Mouse (Mus musculus) left cerebral cortex, postnatal 14 days (tissue): Measurements from ENCODE around the gene Szrd1. TPM values are rescaled to one million over a fixed set of nuclear protein-coding genes. Genes with fewer than 3 reads are reported as not detected.
"Not testable (repeated sequence)": the region's sequence is repeated elsewhere in the genome, so short reads cannot be mapped to it uniquely, and the experiment has no call there.

Experiments
- DNase-seq, 2 experiments: peaks; one replicate each; pipeline ENCODE4 v3.0.0; 2021 to 2022; ENCODE audit warnings: low spot score in 2 of 2, mixed read lengths in 1 of 2
- intact Hi-C: fragments of 180-260 bp; cut with DNase I; formaldehyde crosslinking; loops from one replicate; pipeline ENCODE4 v1.15.1; 2025
- total RNA-seq, 2 experiments: library from RNA; stranded (reverse); gene quantifications; 2 replicates each; pipeline ENCODE4 v1.2.3; 2021

Gene Szrd1
- total RNA-seq, 2 experiments from 2014 or later, result 43.8 to 48.6 TPM

DNA sequence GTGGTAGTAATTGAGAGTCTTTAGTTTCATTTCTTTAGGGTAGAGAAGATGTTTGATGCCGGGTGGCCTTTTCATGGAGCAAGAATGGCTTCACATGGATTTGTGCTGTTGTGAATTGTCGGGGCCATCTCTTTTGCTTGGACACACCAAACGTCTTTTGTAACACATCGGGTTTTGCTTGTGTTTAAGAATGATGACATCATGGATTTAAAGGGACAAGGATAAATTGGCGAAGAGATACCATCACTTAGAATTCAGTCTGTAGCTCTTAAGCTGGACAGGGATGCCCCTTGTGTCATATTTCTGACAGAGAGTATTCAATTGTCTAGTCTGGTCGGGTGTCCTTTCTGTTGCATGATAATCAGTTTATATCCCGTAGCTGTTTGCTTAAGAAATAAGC lies 9.5 kb upstream of the Szrd1 start:
- no peak for DNase-seq
- intact Hi-C loops, result loop anchor here (5.0 kb wide), 2 partner anchors 53 to 213 kb away; no protein-coding TSS in a partner anchor

DNA sequence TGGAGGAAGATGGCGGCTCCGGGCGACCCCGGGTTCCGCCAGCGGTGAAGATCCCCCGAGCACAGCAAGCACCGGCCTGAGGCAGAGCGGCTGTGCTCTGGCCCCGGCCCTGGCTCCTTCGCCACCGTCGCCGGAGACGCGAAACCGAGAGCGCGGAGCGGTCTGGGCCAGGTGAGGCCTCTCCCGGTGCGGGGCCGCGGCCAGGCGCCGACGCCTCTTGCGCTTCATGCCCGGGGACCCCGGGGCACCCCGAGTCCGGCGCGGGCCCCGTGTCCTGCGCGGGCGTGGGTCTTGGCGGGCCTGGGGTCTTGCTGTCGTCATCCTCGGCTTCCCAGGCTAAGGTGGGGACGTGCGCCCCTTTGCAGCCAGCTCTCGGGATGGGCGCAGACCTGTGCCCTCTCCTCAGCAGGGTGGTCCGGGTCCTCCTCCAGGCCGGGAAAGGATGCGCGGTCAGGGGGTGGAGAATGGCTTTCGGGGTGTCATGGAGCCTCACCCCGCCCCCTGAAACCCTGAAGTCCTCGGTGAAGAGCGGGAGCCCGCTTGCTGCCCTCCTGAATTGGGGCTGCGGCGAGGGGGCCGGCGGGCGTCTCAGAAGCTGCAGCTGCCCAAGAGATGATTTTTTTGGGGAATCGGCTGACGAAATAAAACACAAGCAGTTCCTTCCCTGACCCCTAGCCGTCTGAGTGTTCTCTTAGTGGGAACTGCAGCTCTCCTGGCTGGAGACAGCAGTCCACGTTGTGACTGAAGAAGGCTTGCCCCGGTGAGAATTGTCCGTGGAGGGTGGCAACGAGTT lies 8.6 kb upstream of the Szrd1 start:
- intact Hi-C loops, result loop anchor here (5.0 kb wide), 2 partner anchors 54 to 214 kb away; no protein-coding TSS in a partner anchor
- peak in 1 of 2 experiments; percentile 28 for DNase-seq

DNA sequence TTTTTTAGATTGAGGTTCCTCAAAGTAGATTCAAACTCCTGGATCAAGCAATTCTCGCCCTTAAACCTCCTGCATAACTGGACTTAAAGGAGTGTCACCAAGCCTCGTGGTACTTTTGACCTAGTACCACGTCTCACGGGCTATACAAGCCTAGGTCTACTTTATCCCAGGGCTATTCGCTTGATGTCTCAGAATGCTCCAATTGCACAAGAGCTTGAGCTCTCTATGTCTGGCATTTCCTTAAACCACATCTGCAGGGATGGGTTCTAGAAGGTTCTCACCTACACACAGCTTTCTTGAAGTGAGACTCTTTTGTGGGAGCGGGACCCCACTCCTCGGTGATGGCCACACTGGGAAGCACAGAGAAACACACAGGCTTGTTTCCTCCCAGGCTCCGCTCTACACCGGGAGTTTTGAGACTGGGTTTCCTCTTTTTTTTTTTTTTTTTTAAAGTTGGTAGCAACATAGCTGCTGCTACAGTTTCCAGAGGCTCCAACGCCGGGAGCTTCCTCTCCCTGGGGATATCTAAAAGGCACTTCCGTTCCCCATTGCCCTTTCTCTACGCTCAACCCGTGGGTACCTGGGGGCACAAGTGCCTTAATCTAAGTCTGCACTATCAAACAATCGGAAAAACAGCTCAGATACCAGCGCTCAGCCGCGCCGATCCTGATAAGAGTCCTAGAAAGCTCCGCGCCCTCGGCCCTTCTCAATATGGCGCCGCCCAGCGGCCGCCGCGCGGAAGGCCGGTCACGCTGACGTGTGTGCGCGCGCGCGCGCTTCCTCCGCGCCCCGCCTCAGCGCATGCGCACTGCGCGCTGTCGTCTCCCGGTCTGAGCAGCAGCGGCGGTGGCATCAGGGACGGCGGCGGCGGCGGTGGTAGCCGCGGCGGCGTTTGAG lies 7.8 kb upstream of the Szrd1 start, which contains the start of gene Fbxo42:
Fbxo42 (plus strand) TSS at position 802 of the 897 bp plus-strand sequence.
- intact Hi-C loops, result loop anchor here (2.0 to 5.0 kb wide), 3 partner anchors 25 to 215 kb away; no protein-coding TSS in a partner anchor
- DNase-seq, result peak; percentile 93 to 96

DNA sequence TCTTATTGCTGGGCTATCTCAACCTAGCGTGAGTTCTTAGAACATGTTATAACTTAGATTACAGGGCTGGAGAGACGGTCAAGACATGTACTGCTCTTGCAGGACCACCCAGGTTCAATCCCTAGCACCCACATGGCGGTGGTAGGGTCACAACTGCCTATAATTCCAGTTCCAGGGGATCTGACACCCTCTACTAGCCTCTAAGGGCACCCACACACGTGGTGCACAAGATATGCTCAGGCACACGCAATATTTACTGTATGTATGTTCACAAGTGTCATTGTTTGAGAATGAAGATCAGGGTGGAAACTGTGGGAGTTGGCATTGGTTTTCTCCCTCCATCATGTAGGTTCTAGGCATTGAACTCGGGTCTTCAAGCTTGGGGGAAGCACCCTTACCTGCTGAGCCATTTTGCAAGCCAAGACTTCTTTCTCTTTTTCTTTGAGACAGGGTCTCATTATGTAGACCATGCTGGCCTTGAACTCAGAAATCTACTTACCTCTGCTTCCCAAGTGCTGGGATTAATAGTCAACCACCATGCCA lies 7.0 kb upstream of the Szrd1 start:
- intact Hi-C loops, result loop anchor here (2.0 to 5.0 kb wide), 3 partner anchors 26 to 216 kb away; no protein-coding TSS in a partner anchor
- DNase-seq, result no peak

DNA sequence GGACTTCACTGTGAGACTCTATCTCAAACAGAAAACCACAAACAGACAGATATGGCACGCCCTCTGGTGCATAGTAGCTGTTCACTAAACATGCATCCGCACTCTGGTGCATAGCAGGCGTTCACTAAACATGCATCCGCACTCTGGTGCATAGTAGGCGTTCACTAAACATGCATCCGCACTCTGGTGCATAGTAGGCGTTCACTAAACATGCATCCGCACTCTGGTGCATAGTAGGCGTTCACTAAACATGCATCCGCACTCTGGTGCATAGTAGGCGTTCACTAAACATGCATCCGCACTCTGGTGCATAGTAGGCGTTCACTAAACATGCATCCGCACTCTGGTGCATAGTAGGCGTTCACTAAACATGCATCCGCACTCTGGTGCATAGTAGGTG lies 5.5 kb upstream of the Szrd1 start:
- not testable (repeated sequence) for DNase-seq
- intact Hi-C loops, result loop anchor here (5.0 kb wide), 2 partner anchors 57 to 217 kb away; no protein-coding TSS in a partner anchor

DNA sequence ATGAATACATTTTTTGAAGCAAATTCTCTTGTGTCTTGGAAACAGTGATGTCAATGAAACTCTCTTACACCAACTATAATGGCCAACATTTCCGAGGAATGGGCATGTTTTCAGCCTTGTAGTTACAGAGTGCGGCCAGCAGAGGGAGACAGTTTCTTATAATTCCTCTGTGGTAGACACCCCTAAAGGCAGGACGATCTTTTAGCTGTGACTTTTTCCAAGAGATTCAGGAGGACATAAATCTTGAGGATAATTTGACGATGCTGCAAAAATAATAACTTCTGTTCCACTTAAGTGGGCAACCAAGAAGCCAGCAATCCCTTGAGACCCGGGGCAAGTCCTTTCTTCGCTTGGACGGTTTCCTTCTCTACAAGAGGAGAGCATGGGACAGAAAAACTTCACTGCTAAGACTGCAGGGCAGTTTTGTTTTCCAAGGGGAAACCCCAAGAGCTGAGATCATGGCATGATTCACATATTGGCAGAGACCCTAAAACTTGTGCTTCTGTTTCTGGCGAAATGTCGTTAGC lies 2.8 kb upstream of the Szrd1 start:
- DNase-seq, result peak; percentile 83 to 84
- intact Hi-C loops, result loop anchor here (2.0 kb wide), 1 partner anchor 124 kb away; no protein-coding TSS in a partner anchor

DNA sequence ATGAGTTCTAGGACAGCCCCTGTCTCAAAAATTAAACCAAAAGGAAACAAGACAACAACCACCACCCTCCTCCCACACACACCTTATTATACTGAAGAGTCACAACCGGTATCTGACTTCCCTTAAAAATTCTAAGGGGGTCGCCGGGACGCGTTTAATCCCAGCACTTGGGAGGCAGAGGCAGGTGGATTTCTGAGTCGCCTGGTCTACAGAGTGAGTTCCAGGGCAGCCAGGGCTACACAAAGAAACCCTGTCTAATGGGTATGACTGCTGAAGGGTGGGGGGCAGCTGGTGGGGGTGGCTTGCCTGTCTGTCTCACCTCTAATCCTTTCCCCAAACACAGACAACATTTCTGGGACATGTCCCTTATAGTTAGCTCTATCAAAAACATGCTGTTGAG lies 1.4 kb upstream of the Szrd1 start:
- intact Hi-C loops, result no loop called here
- no peak for DNase-seq

DNA sequence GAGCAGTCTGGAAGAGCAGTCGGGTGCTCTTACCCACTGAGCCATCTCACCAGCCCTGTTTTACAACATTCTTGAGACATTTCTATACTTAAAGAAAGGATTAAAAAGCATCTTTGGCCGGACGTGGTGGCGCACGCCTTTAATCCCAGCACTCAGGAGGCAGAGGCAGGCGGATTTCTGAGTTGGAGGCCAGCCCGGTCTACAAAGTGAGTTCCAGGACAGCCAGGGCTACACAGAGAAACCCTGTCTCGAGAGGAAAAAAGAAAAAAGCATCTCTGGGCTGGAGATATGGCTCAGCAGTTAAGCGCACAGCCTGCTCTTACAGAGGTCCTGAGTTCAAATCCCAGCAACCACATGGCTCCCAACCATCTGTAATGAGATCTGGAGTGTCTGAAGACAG lies 779 bp upstream of the Szrd1 start:
- intact Hi-C loops, DNase-seq: not testable (repeated sequence)

DNA sequence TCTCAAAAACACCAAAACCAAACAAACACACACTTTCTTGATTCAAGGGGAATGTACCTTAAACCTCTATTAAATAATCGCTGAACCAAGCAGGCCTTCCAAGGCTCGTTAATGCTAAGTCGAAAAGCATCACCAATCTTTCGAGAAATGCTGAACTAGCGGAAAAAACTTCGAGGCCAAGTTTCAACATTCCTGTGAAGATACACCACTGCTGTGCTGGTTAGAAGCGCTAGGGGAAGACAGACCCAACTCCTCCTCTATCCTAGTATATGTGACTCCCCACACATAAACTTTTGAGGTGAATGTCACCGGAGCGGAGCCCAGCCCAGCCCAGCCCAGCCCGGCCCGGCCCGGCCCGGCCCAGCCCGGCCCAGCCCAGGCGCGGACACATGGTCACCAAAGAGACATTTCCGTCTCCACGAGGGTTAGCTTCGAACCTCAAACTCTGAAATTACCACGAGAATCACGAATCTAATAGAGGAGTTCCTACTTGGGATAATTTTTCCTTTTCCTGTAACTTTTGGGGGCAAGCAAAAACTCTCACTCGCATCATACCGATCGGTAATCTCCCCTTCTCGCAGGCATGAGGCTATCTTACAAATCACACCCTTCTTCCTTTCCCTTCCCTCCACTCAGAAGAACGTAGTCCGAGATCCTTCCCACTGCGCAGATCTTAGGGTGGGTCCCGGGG lies 1.0 kb downstream of the Szrd1 start:
- DNase-seq, result no peak
- intact Hi-C loops, result no loop called here

DNA sequence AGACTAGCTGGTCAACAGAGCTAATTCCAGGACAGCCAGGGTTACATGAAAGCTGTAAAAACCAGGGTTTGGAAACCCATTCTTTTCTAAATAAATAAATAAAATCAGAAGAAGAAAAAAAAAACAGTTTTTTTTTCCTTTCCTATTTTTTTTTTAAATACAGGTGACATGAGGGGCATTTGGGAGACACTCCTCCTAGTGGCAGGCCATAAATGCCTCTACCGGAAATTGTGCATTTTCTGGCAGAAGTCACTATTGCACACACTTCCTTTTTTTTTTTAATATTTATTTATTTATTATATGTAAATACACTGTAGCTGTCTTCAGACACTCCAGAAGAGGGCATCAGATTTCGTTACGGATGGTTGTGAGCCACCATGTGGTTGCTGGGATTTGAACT lies 1.8 kb downstream of the Szrd1 start:
- DNase-seq, intact Hi-C loops: not testable (repeated sequence)

DNA sequence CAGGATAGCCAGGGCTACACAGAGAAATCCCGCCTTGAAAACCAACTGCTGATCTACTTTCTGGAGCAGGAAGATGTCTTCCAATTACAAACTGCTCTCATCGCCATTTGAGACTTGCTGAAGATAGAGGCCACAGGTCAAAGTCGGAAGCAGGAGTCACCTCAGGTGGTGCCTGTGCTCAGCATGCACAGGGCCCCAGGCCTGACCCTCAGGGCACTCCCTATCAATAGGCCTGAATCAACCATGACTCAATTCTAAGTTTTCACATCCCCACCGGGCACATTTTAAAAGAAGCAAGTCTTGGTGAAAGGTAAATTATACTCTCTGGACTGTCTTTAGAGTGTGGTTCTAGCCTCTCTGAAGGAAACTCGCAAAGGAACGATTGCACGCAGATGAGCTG lies 3.4 kb downstream of the Szrd1 start:
- DNase-seq, result no peak
- intact Hi-C loops, result no loop called here

DNA sequence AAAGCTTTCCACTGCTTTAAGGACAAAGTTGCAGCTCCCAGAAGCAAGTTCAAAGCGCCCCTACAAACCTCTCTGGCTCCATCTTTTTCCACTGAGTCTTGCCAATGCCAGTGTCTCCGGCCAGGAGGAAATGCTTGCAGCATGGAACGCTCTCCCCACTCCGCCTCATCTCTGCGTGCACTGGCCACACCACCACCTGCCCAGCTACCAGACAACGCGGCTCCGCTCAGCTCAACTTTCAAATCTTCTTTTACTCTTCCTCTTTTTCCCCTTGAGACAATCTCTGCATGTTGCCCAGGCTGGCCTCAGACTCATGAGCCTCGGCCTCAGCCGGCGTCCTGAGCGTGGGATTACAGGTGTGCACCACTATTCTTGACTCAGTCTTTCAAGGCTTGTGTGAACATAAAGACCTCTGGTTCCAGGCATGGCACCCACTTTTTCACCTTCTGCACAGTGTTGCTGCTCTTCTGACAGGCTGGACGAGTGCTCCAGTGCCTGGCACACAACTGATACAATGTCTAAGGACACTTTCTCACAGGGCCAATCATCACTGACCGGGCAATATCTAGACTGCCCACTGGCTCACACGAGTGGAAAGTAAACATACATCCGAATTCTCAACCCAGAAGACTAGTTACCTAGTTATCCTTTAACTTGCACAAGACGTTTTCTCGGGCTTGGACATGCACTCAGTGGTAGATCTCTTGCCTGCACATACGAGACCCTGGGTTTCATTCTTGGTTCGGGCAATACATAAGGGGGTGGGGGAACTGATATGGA lies 4.6 kb downstream of the Szrd1 start:
- DNase-seq, result no peak
- intact Hi-C loops, result no loop called here

DNA sequence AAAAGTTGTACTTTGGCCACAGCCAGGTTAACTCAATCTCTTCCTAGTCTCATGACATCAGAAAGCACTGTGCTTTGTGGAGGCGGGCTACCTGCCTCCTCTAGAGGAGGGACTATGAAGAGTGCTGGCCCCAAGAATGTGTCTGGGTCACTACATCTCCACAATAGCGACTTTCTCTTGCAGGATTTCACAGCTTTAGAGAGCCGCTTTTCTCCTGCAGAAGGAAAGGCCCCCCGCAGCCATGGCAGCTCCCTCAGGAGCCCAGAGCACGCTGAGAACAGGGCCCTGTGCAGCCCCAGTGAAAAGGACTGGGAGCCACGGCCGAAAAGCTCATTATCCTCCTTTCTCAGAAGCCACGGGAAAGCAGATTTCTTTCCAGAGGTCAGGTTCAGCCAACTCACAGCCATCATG lies 5.5 kb downstream of the Szrd1 start:
- intact Hi-C loops, result no loop called here

DNA sequence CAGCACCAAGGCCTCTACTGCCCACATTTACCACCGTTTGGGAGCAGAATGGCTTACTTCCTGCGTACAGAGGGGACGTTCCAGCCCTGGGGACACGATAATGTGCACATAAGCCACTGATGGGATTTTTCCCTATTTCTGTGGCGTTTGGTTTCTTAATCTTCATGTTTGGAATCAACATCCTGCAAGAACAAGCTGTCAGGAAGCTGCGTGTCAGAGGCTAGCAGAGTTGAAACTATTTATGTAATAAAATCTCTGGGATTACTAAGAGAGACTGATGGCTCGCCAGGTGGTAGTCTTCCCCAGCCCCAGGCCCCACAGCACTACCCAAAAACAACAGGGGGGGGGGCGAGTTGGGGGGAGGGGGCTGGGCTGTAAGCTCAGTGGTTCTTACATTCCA lies 6.3 kb downstream of the Szrd1 start:
- intact Hi-C loops, result no loop called here
- no peak for DNase-seq

More for the DNA sequence above, 5.5 kb downstream of the Szrd1 start:
- peak in 1 of 2 experiments; percentile 30 for DNase-seq

DNA sequence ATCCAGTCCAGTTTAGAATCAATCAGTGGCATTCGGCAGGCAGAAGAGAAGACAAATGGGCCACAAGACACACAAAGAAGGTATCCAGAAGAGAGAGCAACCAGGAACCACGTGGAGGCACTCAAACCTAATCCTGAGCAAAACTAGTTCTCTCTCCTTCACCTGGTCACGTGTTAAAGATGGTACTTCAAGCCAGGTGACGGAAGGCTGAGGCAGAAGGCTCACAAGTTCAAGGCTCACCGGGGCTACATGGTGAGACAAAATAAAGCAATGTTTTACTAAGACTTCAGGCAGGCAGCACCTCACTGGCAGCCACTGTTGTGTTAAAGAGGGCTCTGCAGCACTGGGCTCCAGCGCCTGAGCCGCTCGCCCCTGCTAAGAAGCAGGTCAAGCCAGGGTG lies 7.4 kb downstream of the Szrd1 start:
- no peak for DNase-seq
- intact Hi-C loops, result no loop called here

DNA sequence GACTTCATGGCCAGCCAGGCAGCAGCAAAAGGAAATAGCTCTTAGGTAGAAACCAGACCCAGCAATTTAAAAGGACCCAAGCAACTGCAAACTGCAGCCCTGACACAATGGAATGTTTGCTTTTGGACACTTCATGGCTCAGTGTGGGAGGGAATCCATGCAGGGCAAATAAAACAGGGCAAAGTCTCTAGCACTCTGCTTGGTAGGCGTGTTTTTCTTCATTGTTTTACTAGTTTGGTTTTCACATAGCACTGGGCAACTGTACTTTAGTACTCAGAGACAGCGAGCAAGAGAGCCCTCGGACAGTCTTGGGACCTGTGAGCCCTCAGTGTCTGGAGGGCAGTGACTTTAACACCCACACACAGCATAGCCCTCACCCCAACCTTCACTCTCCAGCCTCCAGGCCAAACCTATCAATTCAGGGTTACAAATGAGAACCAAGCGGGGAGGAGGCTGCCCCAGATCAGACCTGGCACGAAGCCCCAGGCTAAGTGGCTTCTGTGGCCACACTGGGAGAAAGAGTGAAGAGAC lies 8.0 kb downstream of the Szrd1 start:
- intact Hi-C loops, result no loop called here
- DNase-seq, result no peak

DNA sequence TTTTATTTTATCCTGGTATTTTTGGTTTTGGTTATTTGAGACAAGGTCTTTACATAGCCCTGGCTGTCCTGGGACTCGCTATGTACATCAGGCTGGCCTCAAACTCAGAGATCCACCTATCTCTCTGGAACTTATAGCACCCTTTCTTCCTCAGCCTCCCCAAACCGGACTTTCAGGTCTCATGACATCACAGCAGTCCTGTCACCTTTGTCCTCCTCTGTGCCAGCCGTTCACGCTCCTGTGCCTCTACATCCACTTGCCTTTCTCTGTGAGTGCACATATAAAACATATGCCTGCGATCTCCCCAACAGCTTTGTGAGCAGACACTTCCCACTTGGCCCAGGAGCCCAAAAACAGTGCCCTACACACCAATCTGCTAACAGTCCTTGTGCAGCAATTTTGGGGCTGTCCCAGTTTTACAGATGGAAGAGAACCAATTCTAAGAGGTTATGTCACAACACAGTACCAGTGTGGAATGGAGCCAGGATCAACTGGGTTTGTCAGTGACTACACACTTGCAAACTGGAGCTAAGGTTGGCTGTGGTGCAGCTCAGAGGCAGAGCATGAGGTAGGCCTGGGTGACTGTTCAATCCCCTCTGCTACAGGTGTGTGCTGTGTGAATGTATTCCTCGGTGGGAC lies 8.8 kb downstream of the Szrd1 start:
- intact Hi-C loops, result no loop called here
- peak in 1 of 2 experiments; percentile 78 for DNase-seq
